Mouse (Mus musculus) spleen, postnatal 4 days (tissue): Measurements from ENCODE around the gene Hspa12a.

Experiments
- DNase-seq, 2 experiments: peaks; one replicate each; pipeline ENCODE4 v3.0.0; 2022; ENCODE audit warnings: low spot score in 2 of 2

The Hspa12a gene

DNA sequence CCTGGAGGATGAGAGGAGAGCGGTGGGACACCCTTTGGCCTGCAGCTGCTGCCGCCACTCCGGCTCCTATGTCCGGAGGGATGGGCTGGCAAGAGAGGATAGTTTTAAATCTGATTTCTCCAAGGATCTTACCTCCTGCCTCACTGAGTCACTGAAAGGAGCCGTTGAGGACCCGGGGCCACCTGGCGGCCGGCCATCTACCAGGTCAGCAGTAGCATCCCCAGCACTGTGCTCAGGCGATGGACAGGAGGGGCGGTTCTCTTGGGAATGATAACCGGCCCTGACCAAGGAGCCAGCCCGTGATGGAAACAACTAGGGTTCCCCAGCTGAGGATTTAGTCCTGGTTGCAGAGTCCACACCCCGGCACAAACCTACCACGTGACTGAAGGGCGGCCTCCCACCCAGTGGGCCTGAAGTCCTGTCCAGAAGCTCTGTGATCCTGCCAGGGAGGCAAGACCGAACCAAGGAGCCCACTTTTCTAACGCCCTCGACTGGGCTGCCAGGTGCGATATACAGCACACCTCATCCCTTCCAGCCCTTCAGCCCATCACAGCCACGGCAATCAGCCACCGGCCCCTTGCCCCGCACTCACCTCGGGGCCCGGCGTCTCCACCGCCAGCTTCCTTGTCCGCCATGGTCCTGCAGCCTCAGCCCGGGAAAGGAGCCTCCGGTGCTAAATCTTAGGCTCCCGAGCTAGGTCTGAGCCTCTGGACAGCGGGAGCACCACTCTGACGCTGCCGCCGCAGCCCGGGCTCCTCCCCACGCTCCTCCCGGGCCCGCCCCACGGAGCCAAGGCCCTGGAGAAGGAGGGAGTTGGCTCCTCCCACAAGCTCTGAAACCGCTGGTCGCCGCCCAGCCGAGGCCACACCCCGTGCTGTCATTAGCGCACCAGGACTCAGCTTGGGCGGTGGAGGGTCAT lies 82.9 kb downstream of the Hspa12a start:
- DNase-seq = peak; percentile 41 to 68

DNA sequence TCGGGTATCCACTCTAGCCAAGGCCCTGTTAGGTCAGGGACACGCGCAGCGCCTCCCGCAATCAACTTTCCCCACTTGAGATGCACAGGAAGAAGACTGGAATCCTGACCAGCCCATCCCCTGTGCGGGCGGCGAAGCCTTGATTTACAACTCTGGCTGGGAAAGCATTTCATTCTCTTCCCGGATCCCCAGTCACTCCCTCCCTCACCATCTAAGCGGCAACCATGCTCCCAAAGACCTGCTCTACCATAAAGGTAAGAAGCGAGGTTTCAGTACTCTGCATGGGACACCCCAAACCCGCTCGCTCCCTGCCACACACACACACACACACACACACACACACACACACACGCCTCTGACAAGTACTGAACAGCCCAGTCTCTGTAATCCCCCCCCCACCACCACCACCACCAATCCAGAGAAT lies 83.6 kb downstream of the Hspa12a start:
- DNase-seq = no peak

DNA sequence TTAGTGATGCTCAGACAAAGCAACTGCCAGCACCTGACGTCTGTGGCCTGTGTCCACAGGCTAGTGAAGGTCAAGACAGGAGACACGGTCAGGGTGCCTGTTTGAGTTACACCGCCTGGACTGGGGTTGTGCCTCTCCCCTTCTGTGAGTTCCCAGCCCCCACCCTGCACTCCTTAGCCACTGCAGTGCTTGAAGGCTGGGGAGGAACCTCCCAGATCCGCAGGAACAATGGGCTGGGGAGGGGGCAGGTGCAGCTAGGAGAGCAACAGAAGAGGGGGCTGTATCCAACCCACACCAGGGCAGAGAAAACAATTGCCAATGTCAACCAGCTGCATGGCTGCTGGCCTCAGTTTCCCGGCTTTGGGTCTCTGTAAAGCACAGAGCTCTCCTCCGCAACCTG lies 84.1 kb downstream of the Hspa12a start:
- DNase-seq = no peak

DNA sequence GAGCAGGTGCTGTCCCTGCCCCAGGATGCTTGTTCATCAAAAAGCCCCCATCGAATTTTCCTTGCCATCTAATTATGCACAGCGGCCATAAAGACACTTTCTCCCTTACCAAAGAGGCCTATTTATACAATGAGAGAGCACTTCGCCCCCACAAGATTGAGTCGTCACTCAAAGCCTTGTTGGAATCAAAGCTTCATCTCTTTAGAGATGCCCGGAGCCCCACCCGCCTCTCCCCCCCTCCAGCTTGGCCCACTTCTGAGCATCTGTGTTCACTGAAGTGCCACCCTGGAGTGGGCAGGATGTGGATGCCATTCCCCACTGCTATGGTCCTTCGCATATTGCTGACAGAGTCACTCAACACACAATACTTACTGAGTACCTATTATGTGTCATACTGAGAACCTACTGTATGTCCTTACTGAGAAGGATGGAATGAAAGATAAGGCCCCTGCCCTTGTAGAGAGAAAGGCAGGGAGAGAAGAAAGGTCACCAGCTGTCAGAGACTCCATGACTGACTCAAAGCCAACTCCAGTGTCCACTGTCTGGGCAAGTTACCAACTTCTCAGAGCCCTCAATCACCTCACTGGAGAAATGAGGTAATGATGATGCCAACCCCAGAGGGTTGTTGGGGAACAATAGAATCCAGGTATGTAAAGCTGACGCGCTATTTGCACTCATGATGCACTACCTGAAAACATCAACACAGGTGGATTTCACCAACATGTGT lies 87.2 kb downstream of the Hspa12a start:
- DNase-seq = no peak

DNA sequence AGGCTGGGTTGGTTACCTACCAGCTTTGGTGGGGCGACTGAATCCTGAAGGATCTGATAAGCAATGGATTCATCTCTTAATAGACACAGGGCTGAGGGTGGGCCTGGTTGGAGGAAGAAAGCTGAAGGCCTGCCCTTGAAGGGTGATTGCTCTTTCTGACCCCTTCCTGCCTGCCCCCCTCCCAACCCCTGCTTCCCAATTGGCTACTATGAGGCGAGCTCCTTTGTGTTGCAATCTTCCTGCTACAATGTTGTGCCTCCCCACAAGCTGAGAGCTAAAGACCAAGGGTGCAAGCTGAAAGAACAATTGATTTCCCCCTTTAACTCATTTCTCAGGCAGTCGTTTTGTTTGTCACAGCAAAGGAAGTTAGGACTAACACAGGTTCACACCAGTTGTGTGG lies 88.6 kb downstream of the Hspa12a start:
- DNase-seq = no peak

DNA sequence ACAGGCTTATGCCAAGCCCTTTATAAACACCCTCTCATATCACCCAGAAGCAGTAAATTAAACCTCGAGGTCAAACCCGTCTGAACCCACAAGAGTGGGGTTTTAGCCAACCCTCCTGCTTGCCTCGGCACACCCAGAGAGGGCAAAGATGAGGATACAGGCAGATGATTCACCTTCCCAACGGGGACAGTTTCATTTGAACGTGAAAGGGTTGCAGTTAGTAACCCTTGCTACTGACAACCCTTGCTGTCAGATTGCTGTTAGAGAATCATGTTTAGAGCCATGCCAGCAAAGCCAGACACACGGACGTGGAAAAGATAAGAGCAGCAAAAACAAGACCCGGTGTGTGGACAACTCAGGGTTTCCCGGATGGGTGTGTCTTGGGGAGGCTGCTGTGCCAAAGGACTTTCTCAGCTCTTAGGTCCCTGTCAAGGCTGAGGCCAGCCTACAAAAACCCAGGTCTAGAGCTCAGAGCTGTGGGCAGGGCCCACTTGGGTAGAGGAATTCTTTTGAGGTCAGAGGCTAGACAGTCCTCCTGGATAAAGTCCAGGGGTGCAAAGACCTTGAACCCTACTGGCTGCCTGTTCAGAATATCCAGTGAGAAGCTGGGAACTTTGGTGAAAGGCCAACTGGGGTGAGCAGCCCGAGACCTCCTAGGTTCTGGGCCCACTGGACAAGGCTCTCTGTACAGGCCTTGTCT lies 90.3 kb downstream of the Hspa12a start:
- DNase-seq = no peak

DNA sequence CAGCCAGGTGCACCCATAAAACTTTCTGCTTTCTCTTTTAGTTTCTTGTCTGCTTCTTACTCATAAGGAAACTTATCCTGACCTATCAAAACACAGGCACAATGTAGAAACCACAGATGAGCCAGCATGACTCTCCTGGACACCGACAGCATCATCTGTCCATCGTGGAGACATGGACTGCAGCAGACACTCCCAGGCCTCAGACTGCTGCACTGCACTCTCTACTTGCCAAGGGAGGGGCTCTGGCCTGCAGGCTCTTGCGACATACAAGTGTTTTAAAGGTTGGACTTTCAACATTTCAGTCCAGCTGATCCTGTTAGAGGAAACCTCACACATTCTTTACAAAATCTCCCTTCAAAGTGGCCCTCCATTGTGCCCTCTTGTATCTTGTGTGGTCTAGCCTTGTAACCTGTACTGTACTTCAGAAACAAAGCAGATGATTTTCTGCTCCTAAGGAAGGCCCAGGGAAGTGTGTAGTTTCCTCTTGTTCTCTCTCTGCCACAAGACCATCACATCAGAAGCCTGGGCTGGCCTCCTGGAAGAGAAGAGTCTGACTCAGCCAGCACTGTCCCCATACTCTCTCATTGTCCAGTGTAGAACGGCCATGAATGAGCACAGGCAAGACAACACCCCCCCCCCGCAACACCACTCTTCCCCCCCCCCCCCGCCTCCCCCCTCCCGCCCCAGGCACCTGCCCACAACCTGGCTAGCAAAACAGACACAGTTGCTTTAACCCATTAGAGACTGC lies 92.6 kb downstream of the Hspa12a start:
- DNase-seq = no peak

DNA sequence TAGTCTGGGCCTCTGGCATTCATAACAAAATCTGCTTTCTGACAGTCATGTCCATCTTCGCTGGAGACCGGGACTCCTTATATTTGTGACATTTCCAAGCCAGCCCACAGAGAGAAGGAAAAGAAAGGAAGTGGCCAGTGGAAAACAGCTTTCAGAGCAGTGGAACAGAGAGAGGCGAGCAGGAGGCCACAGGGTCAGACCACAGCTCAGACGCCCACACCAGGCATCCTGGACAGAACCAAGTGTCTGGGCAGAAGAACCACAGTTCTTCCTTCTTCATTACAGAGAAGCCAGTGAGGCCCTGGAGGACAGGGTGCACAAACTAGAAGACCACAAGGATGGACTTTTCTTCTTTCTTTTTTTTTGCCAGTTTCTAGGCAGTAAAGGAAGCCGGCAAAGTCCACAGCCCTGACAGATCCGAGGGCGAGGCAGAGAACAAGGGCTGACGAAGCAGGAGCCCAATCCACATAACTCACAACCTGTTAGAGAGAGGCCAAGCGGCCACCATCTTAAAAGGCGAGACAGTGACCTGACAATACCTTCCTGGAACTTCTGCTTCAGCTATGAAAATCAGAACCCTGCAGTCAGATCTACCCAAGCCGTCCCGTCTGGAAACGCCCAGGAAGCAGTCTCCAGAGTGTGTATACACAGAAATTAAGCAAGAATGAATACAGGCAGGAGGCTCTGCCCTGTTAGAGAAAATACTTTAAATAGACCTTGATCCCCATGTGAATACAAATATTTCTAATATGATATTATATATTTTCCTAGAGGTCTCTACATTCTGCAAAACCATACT lies 93.9 kb downstream of the Hspa12a start:
- DNase-seq = no peak

DNA sequence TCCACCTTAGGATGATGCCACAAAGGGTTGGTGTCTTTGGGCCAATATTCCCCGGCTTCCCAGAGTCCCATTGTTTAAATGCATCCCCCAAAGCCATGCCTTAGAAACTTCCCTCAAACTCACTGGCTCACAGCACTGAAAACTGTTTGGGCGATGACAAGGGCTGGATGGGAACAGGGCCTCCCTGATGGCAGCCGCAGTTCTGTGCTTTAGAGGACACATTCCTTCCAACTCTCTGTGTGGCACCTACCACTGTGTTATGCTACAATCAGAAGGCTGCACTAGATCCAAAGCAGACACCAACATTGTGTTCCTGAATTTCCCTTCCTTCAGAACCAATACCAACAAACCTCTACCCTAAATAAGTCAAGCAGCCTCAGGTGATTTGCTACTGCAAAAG lies 99.8 kb downstream of the Hspa12a start:
- no peak for DNase-seq

DNA sequence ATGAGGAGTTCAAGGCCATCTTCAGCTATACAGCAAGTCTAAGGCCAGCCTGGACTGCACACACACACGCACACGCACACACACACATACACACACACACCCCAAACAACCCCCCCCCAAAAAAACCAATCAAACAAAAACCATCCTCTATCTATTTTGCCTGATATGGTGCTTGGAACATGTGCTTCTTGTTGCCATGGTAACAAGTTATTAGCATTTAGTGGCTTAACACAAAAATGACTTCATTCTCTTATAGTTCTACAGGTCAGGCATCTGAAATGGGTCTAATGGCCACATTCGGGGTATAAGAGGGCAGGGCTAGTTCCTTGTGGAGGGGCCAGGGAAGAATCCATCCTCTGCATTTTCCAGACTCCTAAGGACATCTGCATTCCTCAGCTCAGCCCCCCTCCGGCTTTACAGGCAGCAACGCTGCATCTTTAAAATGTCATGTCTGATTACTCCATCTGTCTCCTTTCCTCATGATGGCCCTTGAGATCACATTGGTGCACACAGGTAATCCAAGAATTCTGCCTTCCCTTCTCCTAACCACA lies 102.7 kb downstream of the Hspa12a start:
- no peak for DNase-seq

DNA sequence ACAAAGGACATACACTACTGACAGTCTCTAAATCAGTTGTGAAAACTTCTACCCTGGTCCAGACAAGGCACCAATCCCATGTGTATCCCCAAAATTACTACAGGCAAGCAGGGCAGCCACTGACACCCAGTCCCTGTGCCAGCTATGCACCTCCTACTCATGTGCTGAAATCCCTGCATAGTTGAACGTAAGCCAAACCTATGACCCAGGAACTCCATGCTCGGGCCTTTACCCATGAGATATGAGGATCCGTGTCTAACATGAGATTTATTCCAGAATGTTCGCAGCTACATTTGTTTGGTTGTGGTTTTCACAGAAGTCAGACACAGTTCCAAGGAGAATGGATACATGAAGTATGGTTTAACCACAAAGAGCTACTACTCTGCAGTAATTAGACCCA lies 103.6 kb downstream of the Hspa12a start:
- no peak for DNase-seq

DNA sequence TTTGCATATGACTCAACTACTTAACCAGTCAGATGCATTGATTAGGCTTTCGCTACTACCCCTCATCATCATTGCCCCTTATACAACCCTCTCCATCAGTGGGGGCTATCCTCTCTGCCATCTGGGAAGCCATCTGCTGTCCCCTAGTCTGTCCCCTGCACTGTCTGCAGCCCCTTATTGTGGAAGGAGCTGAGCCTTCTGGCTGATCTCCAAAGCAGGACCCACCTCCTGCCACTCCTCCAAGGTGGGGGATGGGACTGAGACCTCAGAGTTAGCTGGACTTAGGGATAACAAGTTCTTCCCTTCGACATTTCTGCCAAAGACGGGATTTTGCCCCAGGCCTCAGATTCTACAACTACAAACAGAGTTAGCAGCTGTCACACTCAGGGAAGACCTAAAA lies 104.1 kb downstream of the Hspa12a start:
- DNase-seq = no peak

DNA sequence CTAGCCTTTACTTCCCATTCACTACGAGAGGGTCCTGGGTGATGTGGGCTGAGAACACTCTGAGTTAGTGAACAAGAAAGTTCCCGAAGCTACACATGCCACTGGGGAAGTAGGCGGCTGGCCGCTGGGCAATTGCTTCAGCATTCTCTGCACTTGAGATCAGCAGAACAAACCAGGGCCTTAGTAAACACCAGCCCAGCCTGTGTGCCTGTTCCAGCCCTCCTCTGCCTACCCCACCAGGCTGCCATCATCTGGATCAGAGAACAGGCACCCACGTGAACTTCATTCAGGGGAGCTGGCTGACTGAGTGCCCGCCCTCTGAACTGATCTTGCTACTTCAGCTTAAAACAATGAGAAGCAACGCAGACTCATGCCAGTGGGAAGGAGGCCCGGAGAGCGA lies 104.7 kb downstream of the Hspa12a start:
- DNase-seq = no peak

DNA sequence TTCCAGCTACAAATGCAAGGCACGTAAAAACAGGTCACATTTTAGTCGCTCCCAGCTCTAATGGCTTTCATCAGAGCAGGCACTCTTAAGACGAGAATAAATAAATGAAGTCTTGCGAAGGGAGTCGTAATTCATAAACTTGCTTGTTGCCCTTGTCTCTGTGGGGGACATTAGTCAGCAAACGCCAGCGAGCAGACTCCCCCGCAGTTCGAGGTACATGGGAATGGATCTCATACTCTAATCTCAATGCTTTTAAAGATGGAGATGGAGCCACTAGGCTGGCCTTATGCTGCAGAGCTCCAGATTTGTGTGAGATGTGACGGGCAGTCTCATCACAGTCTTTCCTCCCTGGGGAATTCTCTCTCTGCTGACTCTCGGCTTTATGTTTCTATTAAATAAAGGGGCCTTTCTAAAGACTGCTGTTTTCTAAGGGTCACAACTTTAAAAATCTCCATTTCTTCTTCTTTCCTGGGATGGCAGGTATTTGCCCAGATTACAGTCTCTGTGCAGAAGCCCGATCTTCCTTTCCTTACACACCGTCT lies 109.7 kb downstream of the Hspa12a start:
- DNase-seq = no peak

DNA sequence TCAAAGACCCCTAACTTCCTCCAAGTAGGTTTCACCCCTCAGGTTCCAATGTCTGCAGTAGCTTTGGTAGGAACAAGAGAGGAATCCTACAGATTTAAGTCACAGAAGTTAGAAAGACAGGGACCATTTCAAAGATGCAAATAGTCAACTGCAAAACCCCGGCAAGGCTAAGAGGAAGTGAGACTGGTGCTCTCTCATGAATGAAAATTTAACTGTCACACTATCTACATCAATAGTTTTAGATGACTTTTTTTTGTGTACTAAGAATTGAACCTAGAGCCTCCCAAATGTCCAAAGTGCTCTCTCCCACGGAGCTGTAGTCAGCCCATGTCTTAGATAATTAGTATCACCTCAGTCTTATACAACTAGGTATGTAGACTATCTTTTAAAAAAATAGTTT lies 110.5 kb downstream of the Hspa12a start:
- DNase-seq = no peak

DNA sequence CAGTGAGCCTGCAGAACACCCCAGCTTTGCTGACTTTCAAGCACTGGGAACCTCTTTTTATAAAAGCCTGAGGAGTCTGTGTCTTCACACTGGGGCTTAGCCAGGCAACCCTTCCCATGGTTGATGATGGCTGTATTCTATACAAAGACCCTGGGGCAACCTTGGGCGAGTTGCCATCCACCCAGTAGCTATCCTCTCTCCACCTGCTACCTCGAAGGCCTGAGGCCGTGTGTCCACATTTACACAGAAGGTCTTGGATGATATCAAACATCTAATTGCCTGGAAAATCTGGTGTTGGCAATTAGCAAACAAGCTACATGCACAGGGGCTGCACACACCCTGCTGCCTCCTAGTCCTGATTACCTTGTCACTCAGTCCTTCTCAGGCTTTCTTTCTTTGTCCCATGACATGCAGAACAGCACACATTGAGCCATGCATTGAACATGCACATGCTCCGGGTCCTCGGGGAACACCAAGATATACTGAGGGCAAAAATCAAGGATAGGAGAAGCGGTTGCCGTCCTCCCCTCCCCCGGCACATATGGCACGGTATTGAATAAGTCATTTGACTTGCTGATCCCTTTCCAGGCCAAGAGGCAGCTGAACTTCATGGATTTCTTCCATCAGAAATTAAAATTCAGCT lies 112.1 kb downstream of the Hspa12a start:
- no peak for DNase-seq

DNA sequence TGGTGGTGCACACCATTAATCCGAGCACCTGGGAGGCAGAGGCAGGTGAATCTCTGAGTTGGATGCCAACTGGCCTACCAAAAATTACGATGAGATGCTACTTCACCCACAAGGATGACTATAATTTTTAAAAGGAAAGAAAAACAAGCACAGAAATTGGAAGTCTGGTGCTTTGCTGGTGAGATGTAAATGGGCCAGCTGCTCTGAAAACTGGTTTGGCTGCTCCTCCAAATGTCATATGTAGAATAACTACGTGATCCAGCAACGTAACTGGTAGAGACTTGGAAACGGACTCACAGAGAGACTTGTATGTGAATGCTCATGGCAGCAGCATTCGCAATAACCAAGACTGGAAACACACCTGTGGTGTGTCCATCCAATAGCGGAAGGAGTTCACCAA lies 113.3 kb downstream of the Hspa12a start:
- no peak for DNase-seq

DNA sequence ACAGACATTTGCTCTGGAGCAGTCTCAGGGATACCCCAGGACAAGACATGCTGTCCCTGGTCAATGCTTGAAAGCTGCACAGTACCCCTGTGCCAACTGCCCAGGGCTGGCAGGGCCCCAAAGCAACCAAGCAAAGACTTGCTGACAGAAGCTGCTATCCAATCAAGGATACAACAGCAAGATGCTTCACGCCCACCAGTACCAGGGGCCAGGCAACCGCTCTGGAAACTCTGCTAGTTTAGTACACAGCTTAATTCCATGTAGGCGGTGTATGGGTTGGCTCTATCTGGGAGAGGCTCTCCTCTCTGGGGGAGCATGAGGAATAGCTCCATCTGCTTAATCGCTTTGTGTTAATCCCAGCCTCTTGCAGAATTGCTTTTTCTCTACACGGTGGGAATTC lies 113.9 kb downstream of the Hspa12a start:
- DNase-seq = no peak

DNA sequence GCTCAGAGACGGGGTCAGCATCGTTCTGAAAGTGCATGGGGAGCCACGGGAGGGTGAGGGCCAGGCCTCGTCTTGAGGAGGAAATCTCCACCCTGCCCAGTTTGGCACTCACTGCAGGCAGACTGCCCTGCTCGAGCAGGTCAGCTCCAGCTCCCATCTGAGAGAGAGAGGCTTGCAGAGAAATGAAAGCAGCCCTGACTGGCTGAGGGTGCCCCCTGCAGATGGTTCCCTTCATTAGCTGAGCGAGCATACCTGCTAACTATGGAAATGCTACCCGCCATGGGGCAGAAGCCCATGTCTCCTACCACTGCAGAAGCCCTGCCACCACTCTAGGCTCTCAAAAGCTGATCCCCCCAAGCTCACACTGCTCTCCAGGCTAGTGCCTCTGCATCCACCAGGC lies 115.8 kb downstream of the Hspa12a start:
- DNase-seq = no peak

DNA sequence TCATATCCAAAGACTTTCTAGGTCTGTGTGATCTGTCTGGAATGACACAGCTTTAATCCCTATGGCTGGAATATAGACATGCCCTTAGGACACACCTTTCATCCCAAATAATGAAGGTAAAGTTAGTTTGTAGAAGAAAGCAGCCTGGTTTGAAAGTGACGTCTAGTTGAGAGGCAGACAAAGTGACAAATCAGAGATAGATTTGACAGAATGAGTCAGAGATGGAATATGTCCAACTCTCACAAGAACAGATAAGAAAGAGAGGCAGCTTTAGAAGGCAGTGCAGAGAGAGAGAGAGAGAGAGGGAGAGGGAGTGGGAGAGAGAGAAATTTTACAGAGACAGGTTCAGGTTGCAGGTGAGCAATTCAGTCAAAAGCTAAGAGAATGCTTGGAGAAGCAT lies 119.1 kb downstream of the Hspa12a start:
- no peak for DNase-seq
